Mouse (Mus musculus) lung, postnatal 0 days (tissue): ENCODE data around the gene Tfdp1. TPM values are rescaled to one million over a fixed set of nuclear protein-coding genes. Genes with fewer than 3 reads are reported as not detected.

Experiments used
- ATAC-seq: fragments of 200-750 bp; cut with Nextera tagmentation; 2 replicates; pipeline ENCODE4 v1.8.0; 2017; ENCODE audit warnings: moderate library complexity
- DNase-seq: peaks from one replicate; pipeline ENCODE4 v3.0.0-alpha.2; 2016; ENCODE audit warnings: low spot score
- H3K27ac ChIP-seq: fragments of 300-500 bp; sonication (generic); 2 replicates; pipeline ENCODE4 v1.5.1; 2014; ENCODE audit warnings: antibody characterized with exemption, mild to moderate bottlenecking, low read length, mixed read lengths
- H3K27me3 ChIP-seq: fragments of 300-500 bp; sonication (generic); replicated peaks from 2 replicates; pipeline ENCODE4 v1.6.1; 2014; ENCODE audit warnings: low read length, mixed read lengths; ENCODE audit not compliant: insufficient read depth
- H3K36me3 ChIP-seq: fragments of 300-500 bp; sonication (generic); 2 replicates; pipeline ENCODE4 v1.6.1; 2014; ENCODE audit warnings: low read length, mixed read lengths; ENCODE audit not compliant: insufficient read depth
- H3K4me1 ChIP-seq: fragments of 300-500 bp; sonication (generic); 2 replicates; pipeline ENCODE4 v1.6.1; 2014; ENCODE audit warnings: antibody characterized with exemption, low read depth, low read length, mixed read lengths; ENCODE audit not compliant: insufficient read depth
- H3K4me2 ChIP-seq: fragments of 300-500 bp; sonication (generic); replicated peaks from 2 replicates; pipeline ENCODE4 v1.6.1; 2014; ENCODE audit warnings: low read depth, mild to moderate bottlenecking, low read length, moderate library complexity, mixed read lengths
- H3K4me3 ChIP-seq: fragments of 300-500 bp; sonication (generic); 2 replicates; pipeline ENCODE4 v1.5.1; 2014; ENCODE audit warnings: low read depth, low read length
- H3K9ac ChIP-seq: fragments of 300-500 bp; sonication (generic); replicated peaks from 2 replicates; pipeline ENCODE4 v1.6.1; 2014; ENCODE audit warnings: low read depth, mild to moderate bottlenecking
- H3K9me3 ChIP-seq: fragments of 300-500 bp; sonication (generic); 2 replicates; pipeline ENCODE4 v1.6.1; 2016; ENCODE audit warnings: low read length, mixed read lengths
- CTCF ChIP-seq: IDR thresholded peaks from 2 replicates; pipeline ENCODE4 v1.5.1; 2016; ENCODE audit warnings: antibody characterized with exemption, mild to moderate bottlenecking
- EP300 ChIP-seq: IDR thresholded peaks from 2 replicates; pipeline ENCODE4 v1.6.1; 2016; ENCODE audit warnings: antibody characterized with exemption, mild to moderate bottlenecking, control low read depth
- WGBS: fragments of 180-500 bp; shearing (Covaris S2); extraction: QIAGEN DNeasy Blood & Tissue Kit; methylation state at CpG from one replicate; pipeline ENCODE4 v1.1.7; 2014; 5-methylcytosine and 5-hydroxymethylcytosine counted together
- polyA plus RNA-seq: library from polyadenylated mRNA; unstranded; fragments of >200 nt; fragmentation: Nextera tagmentation; extraction: Ambion mirVana; gene quantifications from 2 replicates; pipeline ENCODE4 v1.2.1, GENCODE M21; 2015

Tfdp1 gene
- polyA plus RNA-seq, 1 experiment from 2014 or later, result 45.4 TPM

- Histone ChIP-seq H3K4me3 (no peak overlapping the region), H3K9me3 (no peaks in the 10 kb centered on the region), H3K36me3 (no peaks in the 10 kb centered on the region), H3K27ac (no peak overlapping the region), H3K9ac (no peak overlapping the region), H3K4me1 (no peaks in the 10 kb centered on the region; the same call in 1 of the 2 replicates), H3K4me2 (no peak overlapping the region; the same call in 1 of the 2 replicates), H3K27me3 (no peaks in the 10 kb centered on the region)
- DNase-seq (no peak), ATAC-seq (no peak)
- TF ChIP-seq CTCF, result no peak
- no peak for TF ChIP-seq EP300
- WGBS, result 49% methylated on average over 3 of the region's 3 CpGs
Observed at GRCm38 (mm10) chr8:13337678-13338077, 873 bp upstream of the Tfdp1 start.

GRCm38 (mm10) chr8:13338901-13339645 lies 522 bp downstream of the Tfdp1 start:
- H3K9me3 ChIP-seq, result no peaks in the 10 kb centered on the region
- DNase-seq (peak; percentile 43), ATAC-seq (peak; percentile 52)
- 2% methylated on average over 28 of the region's 70 CpGs for WGBS
- H3K9ac ChIP-seq, result peak overlapping the region; percentile 52
- no peaks in the 10 kb centered on the region for H3K36me3 ChIP-seq
- H3K27me3 ChIP-seq, result no peaks in the 10 kb centered on the region
- H3K4me3 ChIP-seq, result peak overlapping the region; percentile 71
- TF ChIP-seq EP300, result no peak
- no peak for TF ChIP-seq CTCF
- H3K4me2 ChIP-seq, result peak overlapping the region; percentile 99
- no peak overlapping the region for H3K27ac ChIP-seq
- H3K4me1 ChIP-seq, result no peaks in the 10 kb centered on the region; the same call in 1 of the 2 replicates

GRCm38 (mm10) chr8:13339646-13339990 lies 1.1 kb downstream of the Tfdp1 start:
- H3K36me3 ChIP-seq, result no peaks in the 10 kb centered on the region
- TF ChIP-seq EP300 (no peak), CTCF (no peak)
- 6% methylated on average over 11 of the region's 11 CpGs for WGBS
- no peaks in the 10 kb centered on the region; the same call in 1 of the 2 replicates for H3K4me1 ChIP-seq
- ATAC-seq (no peak), DNase-seq (no peak)
- H3K27me3 ChIP-seq, result no peaks in the 10 kb centered on the region
- H3K4me2 ChIP-seq, result peak overlapping the region; percentile 99
- no peak overlapping the region for H3K27ac ChIP-seq
- H3K4me3 ChIP-seq, result peak overlapping the region; percentile 71; the same call in 1 of the 2 replicates
- H3K9ac ChIP-seq, result no peak overlapping the region
- H3K9me3 ChIP-seq, result no peaks in the 10 kb centered on the region

- TF ChIP-seq EP300 (no peak), CTCF (no peak)
- Histone ChIP-seq H3K36me3 (no peaks in the 10 kb centered on the region), H3K4me2 (no peak overlapping the region), H3K4me1 (no peaks in the 10 kb centered on the region; the same call in 1 of the 2 replicates), H3K4me3 (no peak overlapping the region), H3K27ac (no peak overlapping the region), H3K9me3 (no peaks in the 10 kb centered on the region), H3K9ac (no peak overlapping the region), H3K27me3 (no peaks in the 10 kb centered on the region)
- no peak for DNase-seq
- 85% methylated on average over 8 of the region's 8 CpGs for WGBS
- ATAC-seq, result no peak
Observed at GRCm38 (mm10) chr8:13340650-13341049, 2.1 kb downstream of the Tfdp1 start.

- Histone ChIP-seq H3K9ac (no peak overlapping the region), H3K27me3 (no peaks in the 10 kb centered on the region), H3K36me3 (no peaks in the 10 kb centered on the region; the same call in 1 of the 2 replicates), H3K4me2 (no peak overlapping the region), H3K9me3 (no peaks in the 10 kb centered on the region), H3K4me1 (no peaks in the 10 kb centered on the region; the same call in 1 of the 2 replicates), H3K4me3 (no peak overlapping the region), H3K27ac (no peak overlapping the region)
- TF ChIP-seq EP300, result no peak
- TF ChIP-seq CTCF, result no peak
- ATAC-seq (no peak), DNase-seq (no peak)
- 51% methylated on average over 2 of the region's 2 CpGs for whole genome bisulfite sequencing
Observed at GRCm38 (mm10) chr8:13342340-13342739, 3.8 kb downstream of the Tfdp1 start.

GRCm38 (mm10) chr8:13343134-13343533 lies 4.6 kb downstream of the Tfdp1 start:
- Histone ChIP-seq H3K4me2 (no peak overlapping the region), H3K9ac (no peak overlapping the region), H3K4me1 (no peaks in the 10 kb centered on the region; the same call in 1 of the 2 replicates), H3K36me3 (no peaks in the 10 kb centered on the region; the same call in 1 of the 2 replicates), H3K4me3 (no peak overlapping the region), H3K9me3 (no peaks in the 10 kb centered on the region), H3K27ac (no peak overlapping the region), H3K27me3 (no peaks in the 10 kb centered on the region)
- ATAC-seq (no peak), DNase-seq (no peak)
- no peak for TF ChIP-seq CTCF
- no peak for TF ChIP-seq EP300
- 94% methylated on average over 4 of the region's 4 CpGs for WGBS
